Mouse (Mus musculus): Measurements from ENCODE around the gene Gm10277.
"Not testable (repeated sequence)": the region's sequence is repeated elsewhere in the genome, so short reads cannot be mapped to it uniquely, and the experiment has no call there.

GRCm38 (mm10) chr11:77747103-77747502, 40.4 kb downstream of the Gm10277 start:
- TF ChIP-seq TAL1, GATA1 (IDR thresholded peaks at IDR 0.05; ENCODE audit: low read length): not testable (repeated sequence)

All from erythroblast, embryonic 14.5 days (primary cell).